Mouse (Mus musculus) lung, adult 2 months (tissue): ENCODE data around the gene Dhdds. TPM values are rescaled to one million over a fixed set of nuclear protein-coding genes. Genes with fewer than 3 reads are reported as not detected.

Experiments used
- DNase-seq: peaks from one replicate; pipeline ENCODE4 v3.0.0; 2022
- H3K4me1 ChIP-seq: fragments of 200-500 bp; 2 replicates; pipeline ENCODE4 v1.6.1; 2011; ENCODE audit warnings: low read length; ENCODE audit not compliant: control insufficient read depth, insufficient read depth
- H3K4me3 ChIP-seq: fragments of 200-500 bp; replicated peaks from 2 replicates; pipeline ENCODE3; 2011; ENCODE audit warnings: low read depth, mild to moderate bottlenecking, control low read depth, low read length; ENCODE audit errors: extremely low read depth
- CTCF ChIP-seq: fragments of 200-500 bp; IDR thresholded peaks from 2 replicates; pipeline ENCODE4 v1.5.1; 2011; ENCODE audit warnings: mild to moderate bottlenecking, low read length, control low read depth; ENCODE audit not compliant: insufficient read depth
- POLR2A ChIP-seq: fragments of 200-500 bp; IDR thresholded peaks from 2 replicates; pipeline ENCODE4 v1.6.1; 2011; ENCODE audit warnings: low read depth, mild to moderate bottlenecking, control low read depth, low read length, borderline replicate concordance; ENCODE audit errors: extremely low read depth
- WGBS: fragments of 180-500 bp; shearing (Covaris S2); methylation state at CpG from one replicate; pipeline ENCODE4 v1.1.7; 2018; 5-methylcytosine and 5-hydroxymethylcytosine counted together
- polyA plus RNA-seq: library from polyadenylated mRNA; depleted of rRNA; stranded (reverse); fragments of >200 nt; gene quantifications from 2 replicates; pipeline ENCODE4 v1.2.3, GENCODE M21; 2012

Gene Dhdds
- polyA plus RNA-seq, 1 experiment: 28.4 TPM

DNA sequence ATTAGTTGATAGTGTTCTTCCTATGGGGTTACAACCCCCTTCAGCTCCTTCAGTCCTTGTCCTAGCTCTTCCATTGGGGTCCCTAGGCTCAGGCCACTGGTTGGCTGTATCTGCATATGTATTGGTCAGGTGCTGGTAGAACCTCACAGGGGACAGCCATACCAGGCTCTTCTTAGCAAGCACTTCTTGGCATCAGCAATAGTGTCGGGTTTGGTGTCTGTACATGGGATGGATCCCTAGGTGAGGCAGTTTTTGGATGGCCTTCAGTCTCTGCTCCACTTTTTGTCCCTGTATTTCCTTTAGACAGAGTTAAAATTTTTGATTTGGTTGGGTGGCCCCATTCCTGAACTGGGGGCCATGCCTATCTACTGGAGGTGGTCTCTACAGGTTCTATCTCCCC is 41.8 kb downstream of the Dhdds start:
- 89% methylated on average over 1 of the region's 1 CpGs for WGBS
- Histone ChIP-seq H3K4me1 (no peaks in the 10 kb centered on the region), H3K4me3 (no peak overlapping the region)
- TF ChIP-seq POLR2A: no peak
- TF ChIP-seq CTCF: no peak
- DNase-seq: no peak

DNA sequence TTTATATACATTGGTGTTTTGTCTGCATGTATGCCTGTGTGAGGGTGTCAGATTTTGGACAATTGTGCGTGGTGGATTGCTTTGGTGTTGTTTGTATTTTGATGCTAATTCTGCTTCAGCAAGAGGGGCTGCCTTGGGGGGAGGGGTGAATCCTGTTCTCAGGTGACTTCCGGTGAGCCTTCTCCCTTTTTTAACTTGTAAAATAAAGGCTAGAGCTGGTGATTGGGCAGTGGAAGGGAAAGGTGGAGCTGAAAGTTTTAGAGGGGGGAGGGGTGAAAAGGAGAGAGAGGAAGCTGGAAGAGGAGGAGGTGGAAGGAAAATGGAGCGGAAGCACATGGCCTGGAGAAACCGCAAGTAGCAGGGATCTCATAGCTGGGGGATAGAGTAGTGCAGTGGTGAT is 44.4 kb downstream of the Dhdds start:
- TF ChIP-seq POLR2A: no peak
- TF ChIP-seq CTCF: no peak
- no peak overlapping the region for H3K4me3 ChIP-seq
- 76% methylated on average over 4 of the region's 4 CpGs for WGBS

DNA sequence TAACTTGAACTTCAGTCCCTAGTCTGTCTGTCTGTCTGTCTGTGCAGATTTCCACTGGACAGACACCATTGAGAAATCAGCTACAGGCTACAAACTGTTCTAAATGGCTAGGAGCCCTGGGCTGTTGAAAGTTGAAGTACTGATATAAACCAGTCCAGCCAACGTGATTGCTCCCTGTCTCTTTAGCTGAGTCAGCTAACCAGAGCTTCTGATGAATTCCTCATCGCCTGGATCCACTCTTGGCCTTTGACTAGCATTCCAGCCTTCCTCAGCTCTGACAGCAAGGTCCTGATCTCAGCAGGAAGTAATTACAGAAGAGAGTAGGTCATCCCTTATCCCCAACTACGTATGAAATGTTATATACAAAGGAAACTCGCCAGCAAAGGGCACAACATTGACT is 54.0 kb downstream of the Dhdds start:
- no peak for DNase-seq
- WGBS: 45% methylated on average over 4 of the region's 4 CpGs
- H3K4me3 ChIP-seq: no peak overlapping the region

More for the DNA sequence above, 44.4 kb downstream of the Dhdds start:
- no peaks in the 10 kb centered on the region for H3K4me1 ChIP-seq
- no peak for DNase-seq

DNA sequence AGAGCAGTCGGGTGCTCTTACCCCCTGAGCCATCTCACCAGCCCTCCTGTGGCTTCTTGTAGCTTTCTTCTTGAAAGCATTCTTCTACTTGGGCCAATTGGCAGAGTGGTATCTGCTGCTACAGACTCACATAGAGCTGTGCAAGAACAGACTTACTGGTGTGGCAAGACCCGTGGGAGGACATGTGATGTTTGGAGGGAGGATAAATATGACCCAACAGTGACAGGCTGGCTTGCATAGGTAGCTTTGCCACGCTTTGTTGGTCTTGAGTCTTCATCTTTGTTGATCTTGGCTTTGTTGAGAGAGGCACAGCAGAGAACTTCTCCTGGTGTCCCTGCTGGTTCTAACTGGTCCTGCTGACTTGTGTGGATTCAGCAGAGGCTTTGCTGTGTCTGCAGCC is 56.9 kb downstream of the Dhdds start:
- WGBS: 73% methylated on average over 3 of the region's 3 CpGs
- DNase-seq: no peak
- TF ChIP-seq CTCF: no peak
- TF ChIP-seq POLR2A: no peak

More for the DNA sequence above, 54.0 kb downstream of the Dhdds start:
- no peaks in the 10 kb centered on the region for H3K4me1 ChIP-seq
- TF ChIP-seq POLR2A: no peak
- no peak for TF ChIP-seq CTCF

DNA sequence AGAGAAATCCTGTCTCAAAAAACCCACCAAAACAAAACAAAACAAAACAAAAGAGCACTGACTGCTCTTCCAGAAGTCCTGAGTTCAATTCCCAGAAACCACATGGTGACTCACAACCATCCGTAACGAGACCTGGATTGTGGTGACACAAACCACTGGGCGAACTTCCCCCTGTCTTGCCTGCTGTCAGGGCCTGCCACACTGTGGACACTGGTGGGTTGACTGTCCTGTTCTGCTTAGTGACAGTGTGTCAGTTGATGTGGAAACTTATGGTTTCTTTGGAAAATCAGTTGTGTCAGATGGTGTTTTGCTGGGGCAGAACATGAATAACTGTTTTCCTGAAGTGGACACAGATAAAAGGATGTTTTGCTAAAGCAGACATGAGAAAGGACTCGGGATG is 58.0 kb downstream of the Dhdds start:
- DNase-seq: no peak
- 86% methylated on average over 4 of the region's 4 CpGs for WGBS
- TF ChIP-seq POLR2A (no peak), CTCF (no peak)
- Histone ChIP-seq H3K4me3 (no peak overlapping the region), H3K4me1 (no peaks in the 10 kb centered on the region)

More for the DNA sequence above, 56.9 kb downstream of the Dhdds start:
- Histone ChIP-seq H3K4me1 (no peaks in the 10 kb centered on the region), H3K4me3 (no peak overlapping the region)

DNA sequence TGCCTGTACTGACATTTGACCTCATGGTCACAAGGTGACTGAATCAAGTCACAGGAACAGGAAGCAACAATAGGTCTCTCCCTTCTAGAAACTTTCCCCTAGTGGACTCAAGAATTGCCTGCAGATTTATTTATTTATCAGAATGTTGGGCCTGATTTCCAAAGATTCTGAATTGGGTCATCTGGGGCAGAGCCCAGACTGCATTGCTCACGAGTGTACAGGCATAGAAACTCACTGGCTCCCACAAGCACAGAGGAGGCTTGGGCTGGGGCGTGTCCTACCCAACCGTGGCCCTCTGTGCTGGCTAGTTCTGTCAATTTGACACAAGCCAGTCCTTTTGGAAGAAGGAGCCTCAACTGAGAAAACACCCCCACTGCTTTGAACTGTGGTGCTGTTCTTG is 59.1 kb downstream of the Dhdds start:
- no peaks in the 10 kb centered on the region for H3K4me1 ChIP-seq
- TF ChIP-seq CTCF (no peak), POLR2A (no peak)
- H3K4me3 ChIP-seq: no peak overlapping the region
- 41% methylated on average over 3 of the region's 3 CpGs for WGBS
- no peak for DNase-seq

DNA sequence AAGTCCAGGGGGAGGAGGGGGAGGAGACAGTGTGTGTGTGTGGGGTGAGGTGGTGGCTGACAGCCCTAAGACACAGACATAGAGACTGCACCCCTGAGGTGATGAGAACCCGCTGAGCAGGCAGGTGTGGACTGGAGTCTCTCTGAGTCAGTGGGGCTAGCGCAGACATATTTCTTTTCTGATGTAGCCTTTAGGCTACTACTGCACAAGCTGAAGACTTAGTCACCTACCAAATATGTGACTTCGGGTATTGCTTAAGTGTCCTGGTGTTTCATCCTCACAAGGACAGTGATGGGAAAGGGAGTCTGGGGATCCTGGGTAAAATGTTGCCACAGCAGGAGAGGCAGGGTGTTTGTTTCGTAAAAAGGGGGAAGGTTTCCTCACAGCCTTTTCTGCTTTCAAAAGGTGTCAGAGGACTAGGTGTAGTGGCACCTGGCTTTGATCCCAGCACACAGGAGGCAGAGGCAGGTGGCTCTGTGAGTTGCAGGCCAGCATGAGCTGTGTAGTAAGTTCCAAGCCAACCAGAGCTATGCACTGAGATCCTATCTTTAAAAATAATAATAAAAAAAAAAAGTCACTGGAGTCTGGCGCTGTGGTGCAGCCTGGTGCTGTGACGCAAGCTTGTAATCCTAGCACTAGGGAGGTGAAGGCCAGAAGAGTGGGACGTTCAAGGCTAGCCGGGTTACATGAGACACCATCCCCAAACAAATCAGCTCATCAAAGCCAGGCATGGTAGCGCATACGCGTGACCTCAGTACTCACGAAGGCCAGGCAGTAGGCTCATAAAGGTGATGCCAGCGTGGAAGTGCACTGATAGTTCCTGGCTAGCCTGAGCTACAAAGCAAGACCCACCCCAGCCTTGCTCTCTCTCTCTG is 60.1 kb downstream of the Dhdds start:
- DNase-seq: no peak
- 85% methylated on average over 13 of the region's 13 CpGs for WGBS
- TF ChIP-seq POLR2A (no peak), CTCF (no peak)
- no peaks in the 10 kb centered on the region for H3K4me1 ChIP-seq
- no peak overlapping the region for H3K4me3 ChIP-seq

DNA sequence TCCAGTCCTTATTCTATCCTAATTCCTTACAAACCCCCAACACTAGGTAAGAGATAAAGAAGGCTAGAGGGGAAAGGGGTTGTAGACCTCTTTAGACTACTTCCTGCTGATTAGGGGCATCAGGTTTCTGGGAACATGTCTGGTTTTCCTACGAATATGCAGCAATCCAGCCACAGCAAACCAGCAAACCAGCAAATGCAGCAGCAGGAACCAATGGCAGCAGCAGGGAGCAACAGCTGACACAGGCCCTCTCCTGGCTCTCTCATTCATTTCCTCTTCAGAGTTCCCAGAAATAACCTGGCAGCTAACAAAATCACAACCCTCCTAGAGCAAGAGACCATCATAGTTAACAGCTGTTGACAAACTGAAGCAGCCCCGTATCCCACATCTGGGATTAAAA is 62.6 kb downstream of the Dhdds start:
- TF ChIP-seq POLR2A (no peak), CTCF (no peak)
- no peaks in the 10 kb centered on the region for H3K4me1 ChIP-seq
- DNase-seq: no peak
- WGBS: 55% methylated on average over 2 of the region's 2 CpGs
- no peak overlapping the region for H3K4me3 ChIP-seq

DNA sequence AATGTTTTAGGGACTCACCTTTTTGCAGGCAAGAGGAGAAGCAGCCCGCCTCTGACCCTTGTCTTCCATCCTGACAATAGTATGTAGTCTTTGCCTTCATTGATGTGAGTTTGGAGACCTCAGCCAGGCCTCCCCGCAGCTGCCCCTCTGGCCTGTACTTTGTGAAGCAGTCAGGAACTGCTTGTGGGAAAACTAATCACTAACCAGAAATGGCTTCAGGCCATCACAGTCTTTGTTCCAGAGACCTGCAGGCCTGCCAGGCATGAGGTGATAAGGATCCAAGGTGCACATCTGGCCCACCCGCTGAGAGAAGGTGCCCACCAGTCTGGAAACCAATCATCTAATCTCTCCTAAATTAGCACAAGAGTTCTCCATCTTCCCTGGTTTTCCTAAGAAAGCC is 68.9 kb downstream of the Dhdds start:
- H3K4me3 ChIP-seq: no peak overlapping the region
- TF ChIP-seq POLR2A: no peak
- TF ChIP-seq CTCF: no peak

DNA sequence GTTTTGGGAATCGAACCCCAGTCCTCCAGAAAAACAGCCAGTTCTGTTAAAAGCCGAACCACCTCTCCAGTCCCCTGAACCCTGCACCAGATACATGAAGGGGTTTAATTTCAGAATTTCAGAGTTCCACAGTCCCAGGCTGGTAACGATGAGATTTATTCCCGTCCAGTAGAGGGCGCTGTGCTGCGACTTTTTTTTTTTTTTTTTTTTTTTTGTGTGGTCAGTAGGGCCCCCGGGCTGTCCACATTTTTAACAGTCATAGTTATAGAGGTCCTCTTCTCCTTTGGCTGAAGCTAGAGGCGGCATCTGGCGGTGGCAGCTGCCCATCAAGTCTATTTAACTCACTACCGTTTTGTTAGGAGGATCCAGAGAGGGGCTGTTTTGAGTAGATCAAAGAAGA is 69.4 kb downstream of the Dhdds start:
- Histone ChIP-seq H3K4me1 (no peaks in the 10 kb centered on the region; the same call in 1 of the 2 replicates), H3K4me3 (no peak overlapping the region)
- 17% methylated on average over 10 of the region's 10 CpGs for WGBS
- TF ChIP-seq CTCF (no peak; the same call in 1 of the 2 replicates), POLR2A (no peak)
- no peak for DNase-seq

More for the DNA sequence above, 68.9 kb downstream of the Dhdds start:
- 84% methylated on average over 3 of the region's 3 CpGs for WGBS
- no peak for DNase-seq
- no peaks in the 10 kb centered on the region; the same call in 1 of the 2 replicates for H3K4me1 ChIP-seq
